Mouse (Mus musculus) cortical plate, adult 2 months (tissue): ENCODE measurements around the gene Dact2.

Experiments used
- CTCF ChIP-seq: fragments of 200-500 bp; IDR thresholded peaks from 2 replicates; pipeline ENCODE4 v1.5.1; 2011; ENCODE audit warnings: mild to moderate bottlenecking, control low read depth, low read length; ENCODE audit not compliant: insufficient read depth; ENCODE audit errors: extremely low read depth
- POLR2A ChIP-seq: fragments of 200-500 bp; IDR thresholded peaks from 2 replicates; pipeline ENCODE4 v1.6.1; 2011; ENCODE audit warnings: mild to moderate bottlenecking, low read length, control low read depth; ENCODE audit not compliant: insufficient read depth; ENCODE audit errors: extremely low read depth

- no peak for TF ChIP-seq POLR2A
- TF ChIP-seq CTCF, result no peak
These were observed 43.8 kb upstream of the Dact2 start for GRCm38 (mm10) chr17:14247931-14248330.
